Mouse (Mus musculus) forebrain, embryonic 10.5 days (tissue): ENCODE data around the gene Gpt2. TPM values are rescaled to one million over a fixed set of nuclear protein-coding genes. Genes with fewer than 3 reads are reported as not detected.

Experiments
- DNase-seq: peaks from one replicate; pipeline ENCODE4 v3.0.0-alpha.2; 2017; ENCODE audit warnings: low spot score; ENCODE audit errors: extremely low spot score
- H3K27ac ChIP-seq: fragments of 300-500 bp; sonication (generic); 2 replicates; pipeline ENCODE4 v1.5.1; 2016; ENCODE audit warnings: mild to moderate bottlenecking
- H3K27me3 ChIP-seq: fragments of 300-500 bp; sonication (generic); 2 replicates; pipeline ENCODE4 v1.6.1; 2016; ENCODE audit warnings: mild to moderate bottlenecking; ENCODE audit not compliant: poor library complexity, severe bottlenecking
- H3K36me3 ChIP-seq: fragments of 300-500 bp; sonication (generic); replicated peaks from 2 replicates; pipeline ENCODE4 v1.6.1; 2016; ENCODE audit warnings: mild to moderate bottlenecking, moderate library complexity
- H3K4me1 ChIP-seq: fragments of 300-500 bp; sonication (generic); 2 replicates; pipeline ENCODE4 v1.6.1; 2016
- H3K4me3 ChIP-seq: fragments of 300-500 bp; sonication (generic); 2 replicates; pipeline ENCODE4 v1.5.1; 2016; ENCODE audit warnings: mild to moderate bottlenecking, moderate library complexity
- H3K9me3 ChIP-seq: fragments of 300-500 bp; sonication (generic); 2 replicates; pipeline ENCODE4 v1.6.1; 2016; ENCODE audit warnings: mild to moderate bottlenecking, moderate library complexity
- WGBS: fragments of 180-500 bp; shearing (Covaris S2); methylation state at CpG from one replicate; pipeline ENCODE4 v1.1.7; 2016; 5-methylcytosine and 5-hydroxymethylcytosine counted together
- polyA plus RNA-seq: library from polyadenylated mRNA; unstranded; fragments of >200 nt; fragmentation: Nextera tagmentation; extraction: Ambion mirVana; gene quantifications from 2 replicates; pipeline ENCODE4 v1.2.1, GENCODE M21; 2016

The Gpt2 gene
- polyA plus RNA-seq, 1 experiment from 2014 or later: 32.2 TPM

DNA sequence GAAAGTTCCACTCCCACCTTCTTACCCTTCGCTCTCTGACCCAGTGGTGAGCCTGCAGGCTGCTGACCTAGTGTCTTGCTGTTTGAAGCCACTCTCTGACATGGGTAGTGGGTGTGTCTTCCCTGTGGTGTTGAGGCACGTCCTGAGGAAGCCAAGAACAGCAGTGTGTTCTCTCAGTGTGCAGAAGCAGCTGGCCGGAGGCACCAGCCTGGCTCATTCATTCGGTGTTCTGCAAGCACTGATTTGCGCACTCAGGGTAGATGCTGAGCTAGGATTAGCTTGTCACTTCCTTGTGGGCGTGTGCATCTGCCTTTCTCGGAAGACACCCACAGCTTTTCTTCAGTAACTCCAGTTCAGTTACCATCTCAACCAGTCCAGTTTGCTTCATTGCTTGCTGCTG, 23.0 kb downstream of the Gpt2 start:
- Histone ChIP-seq H3K4me3 (no peak overlapping the region), H3K27me3 (no peaks in the 10 kb centered on the region), H3K9me3 (no peaks in the 10 kb centered on the region), H3K36me3 (peaks cover 92% of the 10 kb centered on the region), H3K4me1 (no peaks in the 10 kb centered on the region), H3K27ac (no peak overlapping the region)
- DNase-seq: no peak
- 76% methylated on average over 7 of the region's 7 CpGs for WGBS

DNA sequence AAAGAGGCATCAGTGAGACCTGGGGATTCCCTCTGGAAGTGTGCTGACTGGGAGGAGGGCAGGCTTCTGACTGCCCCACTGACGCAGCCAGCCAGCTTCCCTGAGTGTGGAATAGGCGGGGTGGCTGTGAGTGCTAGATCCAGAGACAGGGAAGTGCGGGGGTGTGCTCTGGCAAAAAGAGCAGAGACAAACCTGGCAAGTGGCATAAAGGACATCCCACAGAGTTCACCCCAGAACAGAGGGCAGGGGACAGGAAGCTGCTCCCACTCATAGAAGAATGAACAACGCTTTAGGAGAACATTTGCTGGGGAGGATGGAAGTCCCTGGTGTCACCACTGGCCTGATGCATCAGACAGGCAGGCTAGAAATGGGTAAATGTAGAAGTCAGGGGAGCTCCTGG, 25.0 kb downstream of the Gpt2 start:
- 89% methylated on average over 4 of the region's 4 CpGs for WGBS
- Histone ChIP-seq H3K36me3 (peaks cover 92% of the 10 kb centered on the region), H3K9me3 (no peaks in the 10 kb centered on the region), H3K27me3 (no peaks in the 10 kb centered on the region), H3K4me3 (no peak overlapping the region), H3K4me1 (no peaks in the 10 kb centered on the region), H3K27ac (no peak overlapping the region)
- no peak for DNase-seq

DNA sequence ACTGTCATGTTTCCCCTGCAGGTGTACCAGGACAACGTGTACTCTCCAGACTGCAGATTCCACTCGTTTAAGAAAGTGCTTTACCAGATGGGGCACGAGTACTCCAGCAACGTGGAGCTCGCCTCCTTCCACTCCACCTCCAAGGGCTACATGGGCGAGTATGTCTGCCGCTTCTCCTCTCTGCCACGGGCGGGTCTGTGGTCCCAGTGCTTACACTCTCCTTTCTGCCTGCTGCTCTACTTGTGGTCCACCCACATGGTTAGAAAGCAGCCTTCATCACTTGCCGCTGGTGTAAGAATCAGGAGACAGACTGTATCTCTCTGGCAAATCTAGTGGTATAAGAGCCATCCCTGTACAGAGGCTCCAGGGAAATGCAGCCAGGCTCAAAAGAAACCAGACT, 25.6 kb downstream of the Gpt2 start:
- no peak for DNase-seq
- peaks cover 93% of the 10 kb centered on the region for H3K36me3 ChIP-seq
- 93% methylated on average over 10 of the region's 10 CpGs for WGBS

DNA sequence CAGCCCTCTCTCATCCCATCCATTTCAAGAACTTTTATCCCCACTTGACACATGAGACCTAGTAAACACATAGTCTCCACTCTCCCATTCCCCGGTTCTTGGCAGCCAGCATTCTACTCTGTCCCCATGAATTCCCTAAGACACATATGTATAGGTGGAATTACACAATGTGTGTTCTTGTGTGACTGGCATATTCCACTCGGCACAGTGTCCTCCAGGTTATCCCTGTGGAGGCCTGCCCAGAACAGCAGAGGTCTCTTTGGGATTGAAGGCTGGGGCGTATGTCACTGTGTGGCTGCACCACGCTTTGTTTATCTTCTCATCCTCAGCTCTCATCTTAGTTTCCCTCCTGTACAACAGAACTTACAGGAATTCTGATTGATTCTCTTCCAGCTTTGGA, 28.2 kb downstream of the Gpt2 start:
- H3K4me1 ChIP-seq: no peaks in the 10 kb centered on the region
- H3K27ac ChIP-seq: no peak overlapping the region
- no peak for DNase-seq
- H3K36me3 ChIP-seq: peaks cover 93% of the 10 kb centered on the region
- no peaks in the 10 kb centered on the region for H3K27me3 ChIP-seq
- no peak overlapping the region for H3K4me3 ChIP-seq
- 97% methylated on average over 4 of the region's 4 CpGs for WGBS
- H3K9me3 ChIP-seq: no peaks in the 10 kb centered on the region

More for the DNA sequence above, 25.6 kb downstream of the Gpt2 start:
- H3K4me1 ChIP-seq: no peaks in the 10 kb centered on the region
- no peaks in the 10 kb centered on the region for H3K27me3 ChIP-seq
- H3K4me3 ChIP-seq: no peak overlapping the region
- no peaks in the 10 kb centered on the region for H3K9me3 ChIP-seq
- no peak overlapping the region for H3K27ac ChIP-seq

DNA sequence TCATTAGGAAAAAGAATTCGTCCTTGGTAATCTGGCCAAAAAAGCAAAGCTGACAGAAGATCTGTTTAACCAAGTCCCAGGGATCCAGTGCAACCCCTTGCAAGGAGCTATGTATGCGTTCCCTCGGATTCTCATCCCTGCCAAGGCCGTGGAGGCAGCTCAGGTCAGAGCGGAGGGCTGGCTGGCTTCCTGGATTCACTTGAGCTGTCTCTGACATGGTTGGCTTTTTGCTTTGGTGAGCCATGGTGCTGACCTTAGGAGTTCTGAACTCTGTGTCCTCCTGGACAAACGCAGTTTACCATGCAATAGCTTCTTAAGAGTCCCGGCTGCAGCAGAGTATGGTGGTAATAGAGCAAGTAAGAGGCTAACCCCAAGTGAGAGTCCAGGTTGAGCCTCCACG, 29.0 kb downstream of the Gpt2 start:
- H3K4me3 ChIP-seq: no peak overlapping the region
- no peak for DNase-seq
- WGBS: 89% methylated on average over 8 of the region's 8 CpGs
- H3K36me3 ChIP-seq: peaks cover 90% of the 10 kb centered on the region
- H3K4me1 ChIP-seq: no peaks in the 10 kb centered on the region
- no peak overlapping the region for H3K27ac ChIP-seq
- no peaks in the 10 kb centered on the region for H3K9me3 ChIP-seq
- no peaks in the 10 kb centered on the region for H3K27me3 ChIP-seq

DNA sequence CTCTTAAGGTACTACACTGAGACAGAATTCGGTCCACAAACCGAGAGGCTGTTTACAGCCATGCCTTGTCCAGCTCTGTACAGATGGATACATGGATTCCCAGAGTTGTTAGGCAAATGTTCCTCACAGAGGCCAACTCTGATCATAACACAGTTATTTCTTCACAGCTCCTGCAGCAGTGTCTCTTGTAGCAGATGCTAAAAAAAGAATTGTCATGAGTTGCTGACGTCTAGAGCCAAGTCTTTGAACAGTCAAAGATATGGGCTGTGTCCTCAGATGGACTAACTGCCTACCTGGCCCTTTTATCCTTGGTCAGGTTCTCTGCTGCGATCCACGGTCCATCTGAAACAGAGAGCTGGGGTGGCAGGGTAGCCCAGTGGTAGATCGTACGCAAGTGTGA, 31.7 kb downstream of the Gpt2 start:
- DNase-seq: no peak
- WGBS: 94% methylated on average over 7 of the region's 7 CpGs
- Histone ChIP-seq H3K9me3 (no peaks in the 10 kb centered on the region), H3K4me1 (no peaks in the 10 kb centered on the region), H3K27me3 (no peaks in the 10 kb centered on the region), H3K27ac (no peak overlapping the region), H3K36me3 (peaks cover 68% of the 10 kb centered on the region), H3K4me3 (no peak overlapping the region)

DNA sequence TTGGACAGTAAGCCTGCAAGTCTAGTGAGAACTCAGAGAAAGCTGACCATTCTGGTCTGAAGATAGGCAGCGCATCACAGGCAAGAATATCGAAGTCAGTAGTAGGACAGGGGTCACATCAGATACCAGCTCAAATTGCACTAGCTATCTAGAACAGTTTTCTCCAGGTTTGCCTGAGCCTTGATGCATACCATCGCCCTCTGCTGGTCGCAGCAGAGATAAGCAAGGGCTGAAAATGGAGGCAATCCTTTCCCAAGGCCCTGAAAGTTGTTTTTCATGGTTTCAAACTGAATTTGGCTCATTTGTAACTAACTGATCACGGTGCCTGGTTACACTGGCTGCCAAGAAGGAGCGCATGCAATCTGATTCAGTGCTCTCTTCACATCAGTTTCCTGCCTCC, 33.7 kb downstream of the Gpt2 start:
- Histone ChIP-seq H3K36me3 (peaks cover 60% of the 10 kb centered on the region), H3K9me3 (no peaks in the 10 kb centered on the region; the same call in 1 of the 2 replicates), H3K4me1 (no peaks in the 10 kb centered on the region), H3K27me3 (no peaks in the 10 kb centered on the region), H3K4me3 (no peak overlapping the region), H3K27ac (no peak overlapping the region)
- DNase-seq: peak; percentile 47
- WGBS: 40% methylated on average over 6 of the region's 6 CpGs

DNA sequence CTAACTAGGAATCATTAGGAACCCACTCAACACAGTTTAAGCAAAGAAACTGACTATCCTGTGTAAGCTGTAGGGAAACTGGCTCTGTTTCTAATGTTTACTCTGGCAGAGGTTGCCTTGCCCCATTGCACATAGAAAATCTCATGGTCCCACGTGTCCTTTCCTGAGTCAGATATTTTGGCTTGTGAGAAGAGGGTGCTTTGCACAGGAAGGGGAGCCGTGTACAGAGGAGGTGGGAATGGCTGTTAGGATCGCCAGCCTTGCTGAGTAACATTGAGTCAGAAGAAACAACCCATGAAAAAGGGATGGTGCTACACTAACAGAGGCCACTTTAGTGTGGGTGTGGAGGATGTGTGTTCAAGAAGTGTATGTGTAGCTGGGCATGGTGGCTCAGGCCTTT, 36.6 kb downstream of the Gpt2 start:
- H3K9me3 ChIP-seq: no peaks in the 10 kb centered on the region; the same call in 1 of the 2 replicates
- WGBS: 85% methylated on average over 3 of the region's 3 CpGs
- no peak for DNase-seq
- H3K4me3 ChIP-seq: no peak overlapping the region
- H3K4me1 ChIP-seq: no peaks in the 10 kb centered on the region
- peaks cover 44% of the 10 kb centered on the region for H3K36me3 ChIP-seq
- H3K27me3 ChIP-seq: no peaks in the 10 kb centered on the region
- no peak overlapping the region for H3K27ac ChIP-seq

DNA sequence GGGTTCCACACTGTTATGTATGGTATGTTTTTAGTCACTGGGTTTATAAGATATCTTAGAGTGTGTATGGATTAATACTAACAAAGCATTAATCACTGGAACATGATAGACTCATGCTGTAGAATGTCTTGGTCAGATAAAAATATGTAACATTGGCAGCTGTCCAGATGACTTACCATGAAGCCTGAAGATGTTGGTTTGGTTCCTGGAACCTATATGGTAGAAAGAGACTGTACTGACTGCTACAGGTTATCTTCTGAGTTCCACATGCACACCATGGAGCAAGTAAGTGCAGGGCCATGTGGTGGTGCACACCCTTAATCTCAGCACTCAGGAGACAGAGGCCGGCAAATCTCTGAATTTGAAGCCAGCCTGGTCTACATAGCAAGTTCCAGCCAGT, 38.3 kb downstream of the Gpt2 start:
- 94% methylated on average over 1 of the region's 1 CpGs for WGBS
- H3K27me3 ChIP-seq: no peaks in the 10 kb centered on the region
- DNase-seq: no peak
- no peak overlapping the region for H3K4me3 ChIP-seq
- H3K9me3 ChIP-seq: no peaks in the 10 kb centered on the region; the same call in 1 of the 2 replicates
- no peak overlapping the region for H3K27ac ChIP-seq
- no peaks in the 10 kb centered on the region for H3K4me1 ChIP-seq
- H3K36me3 ChIP-seq: peaks cover 46% of the 10 kb centered on the region

DNA sequence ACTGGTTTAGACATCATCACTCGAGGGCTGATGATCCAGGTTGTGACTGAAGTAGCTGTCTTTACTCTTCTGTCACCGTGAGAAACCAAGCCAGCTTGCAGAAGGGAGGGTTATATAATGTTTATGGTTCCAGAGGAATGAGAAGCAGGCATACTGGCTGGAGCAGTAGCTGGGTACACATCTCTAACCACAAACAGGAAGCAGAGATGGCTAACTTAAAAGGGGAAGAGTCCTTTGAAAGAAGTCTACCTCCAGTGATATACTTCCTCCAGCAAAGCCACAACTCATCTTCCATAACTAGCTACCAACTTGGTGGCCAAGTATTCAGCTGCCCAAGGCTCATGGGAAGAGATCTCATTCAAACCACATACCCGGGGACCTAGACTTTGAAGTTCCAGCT, 39.1 kb downstream of the Gpt2 start:
- DNase-seq: no peak
- H3K27ac ChIP-seq: no peak overlapping the region
- no peaks in the 10 kb centered on the region for H3K27me3 ChIP-seq
- no peak overlapping the region for H3K4me3 ChIP-seq
- WGBS: 89% methylated on average over 3 of the region's 3 CpGs
- no peaks in the 10 kb centered on the region; the same call in 1 of the 2 replicates for H3K9me3 ChIP-seq
- peaks cover 49% of the 10 kb centered on the region for H3K36me3 ChIP-seq
- no peaks in the 10 kb centered on the region for H3K4me1 ChIP-seq

DNA sequence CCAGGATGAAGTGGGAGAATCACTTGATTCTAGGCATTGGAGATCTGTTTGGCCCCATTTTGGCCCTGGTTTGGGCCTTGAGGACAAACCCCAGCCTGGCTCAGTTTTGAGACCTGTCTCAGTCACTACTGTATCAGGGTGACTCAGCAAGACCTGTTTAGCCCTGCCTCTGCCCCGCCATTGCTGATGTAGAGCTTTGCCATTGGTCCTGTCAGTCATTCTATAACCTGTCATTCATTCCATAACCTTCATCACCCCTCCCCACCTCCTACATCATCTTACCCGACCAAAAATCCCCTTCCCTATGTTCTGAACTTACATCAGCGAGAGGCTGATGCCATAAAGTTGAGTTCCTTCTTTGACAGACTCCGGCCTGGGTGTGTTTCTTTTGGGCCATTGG, 40.5 kb downstream of the Gpt2 start:
- H3K9me3 ChIP-seq: no peaks in the 10 kb centered on the region; the same call in 1 of the 2 replicates
- no peak for DNase-seq
- no peak overlapping the region for H3K27ac ChIP-seq
- WGBS: 88% methylated on average over 4 of the region's 4 CpGs
- no peak overlapping the region for H3K4me3 ChIP-seq
- H3K4me1 ChIP-seq: no peaks in the 10 kb centered on the region
- H3K27me3 ChIP-seq: no peaks in the 10 kb centered on the region
- H3K36me3 ChIP-seq: peaks cover 61% of the 10 kb centered on the region

DNA sequence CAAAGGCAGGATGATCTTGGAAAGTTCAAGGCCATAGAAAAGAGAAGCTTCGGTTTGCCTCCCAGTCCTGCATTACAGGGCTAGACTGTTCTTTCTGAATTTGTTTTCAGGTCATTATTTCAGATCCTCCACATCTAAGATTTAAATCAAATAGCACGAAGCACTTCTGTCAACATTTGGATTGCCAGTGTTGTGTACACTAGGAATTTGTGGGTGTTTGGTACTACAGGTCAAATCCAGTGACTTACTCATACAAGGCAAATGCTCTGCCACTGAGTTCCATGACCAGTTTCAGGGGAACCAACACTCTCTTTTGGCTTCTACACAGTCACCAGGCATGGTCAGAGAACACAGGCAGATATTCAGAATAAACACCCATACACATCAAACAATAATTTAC, 41.1 kb downstream of the Gpt2 start:
- DNase-seq: no peak
- Histone ChIP-seq H3K9me3 (no peaks in the 10 kb centered on the region; the same call in 1 of the 2 replicates), H3K27me3 (no peaks in the 10 kb centered on the region), H3K4me3 (no peak overlapping the region), H3K4me1 (no peaks in the 10 kb centered on the region), H3K27ac (no peak overlapping the region), H3K36me3 (peaks cover 67% of the 10 kb centered on the region)
- 89% methylated on average over 2 of the region's 2 CpGs for WGBS

DNA sequence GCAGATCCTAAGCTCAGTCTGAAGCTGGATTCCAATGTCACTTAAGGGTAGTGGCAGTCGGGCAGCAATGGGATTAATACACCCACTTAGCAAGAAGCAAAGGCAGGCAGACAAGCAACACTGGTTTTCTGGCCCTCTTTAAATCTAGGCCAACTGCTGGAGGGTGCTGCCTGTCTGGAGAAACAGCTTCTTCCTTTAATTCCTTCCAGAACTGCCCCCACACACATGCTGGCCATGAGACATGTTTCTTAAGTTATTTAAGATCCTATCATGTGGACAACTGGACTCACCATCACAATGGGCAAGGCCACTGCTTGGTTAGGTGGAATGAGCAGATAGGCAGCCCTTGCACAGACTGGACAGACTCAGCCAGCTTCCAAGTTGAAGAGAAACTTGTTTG, 41.8 kb downstream of the Gpt2 start:
- H3K9me3 ChIP-seq: no peaks in the 10 kb centered on the region; the same call in 1 of the 2 replicates
- no peak overlapping the region for H3K4me3 ChIP-seq
- H3K27ac ChIP-seq: no peak overlapping the region
- WGBS: 77% methylated on average over 1 of the region's 1 CpGs
- H3K36me3 ChIP-seq: peaks cover 74% of the 10 kb centered on the region
- no peak for DNase-seq
- no peaks in the 10 kb centered on the region for H3K4me1 ChIP-seq
- no peaks in the 10 kb centered on the region for H3K27me3 ChIP-seq

DNA sequence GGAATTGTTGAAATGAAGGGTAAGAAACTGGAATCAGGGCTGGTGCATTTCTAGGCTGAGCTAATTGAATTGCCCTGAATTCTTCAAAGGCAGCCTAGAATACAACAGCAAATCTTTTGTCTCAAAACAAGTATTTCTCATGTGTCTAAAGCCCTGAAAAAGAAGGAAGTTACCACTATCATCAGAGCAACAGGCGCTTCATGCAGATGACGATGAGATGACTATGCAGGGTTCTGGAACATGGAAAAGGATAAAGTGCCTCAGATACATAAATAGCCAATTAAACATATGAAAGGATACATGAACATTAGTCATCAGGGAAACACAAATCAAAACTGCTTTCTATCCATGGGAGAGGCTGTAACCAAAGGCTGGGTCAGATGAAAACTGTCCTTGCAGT, 44.0 kb downstream of the Gpt2 start:
- no peaks in the 10 kb centered on the region for H3K9me3 ChIP-seq
- WGBS: 98% methylated on average over 2 of the region's 2 CpGs
- H3K27ac ChIP-seq: no peak overlapping the region
- H3K27me3 ChIP-seq: no peaks in the 10 kb centered on the region
- DNase-seq: no peak
- no peaks in the 10 kb centered on the region for H3K4me1 ChIP-seq
- no peak overlapping the region for H3K4me3 ChIP-seq
- peaks cover 86% of the 10 kb centered on the region for H3K36me3 ChIP-seq
